Mouse (Mus musculus): Measurements from ENCODE around the gene Ank3.

DNA sequence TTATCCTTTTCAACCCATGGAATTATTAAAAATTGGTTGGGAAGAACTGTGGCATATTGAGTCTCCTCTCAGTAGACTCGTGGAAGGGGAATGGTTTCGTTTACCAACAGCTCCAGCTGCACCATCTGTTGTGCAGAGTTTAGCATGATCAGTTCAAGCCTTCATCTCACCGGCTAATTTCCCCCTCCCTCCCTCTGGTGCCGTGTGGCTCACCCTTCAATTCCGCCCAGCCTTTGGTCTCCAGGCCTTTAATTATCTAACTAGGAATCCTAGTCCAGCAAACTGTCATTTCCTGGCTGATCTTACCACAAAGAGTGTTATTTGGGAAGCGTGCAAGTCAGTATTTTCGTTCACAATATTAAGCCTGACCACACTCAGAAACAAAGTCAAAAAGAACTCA, 393.4 kb downstream of the Ank3 start:
- TF ChIP-seq CTCF (conservative IDR thresholded peaks at IDR 0.05; ENCODE audit: insufficient read depth, insufficient read length, low read depth, low read length) (no peak), POLR2A (IDR thresholded peaks at IDR 0.05; ENCODE audit: low read depth, low read length) (no peak)
